Mouse (Mus musculus): ENCODE data around the gene Rasgrp1.

The Rasgrp1 gene

GRCm38 (mm10) chr2:117331634-117332033, 11.2 kb downstream of the Rasgrp1 start:
- DNase-seq, result peak in 1 of 2 experiments; percentile 31

- no peak for DNase-seq
Measured at GRCm38 (mm10) chr2:117328521-117329285, 14.1 kb downstream of the Rasgrp1 start.

- DNase-seq, result no peak
Measured at GRCm38 (mm10) chr2:117322399-117322798, 20.4 kb downstream of the Rasgrp1 start.

GRCm38 (mm10) chr2:117321231-117321630, 21.6 kb downstream of the Rasgrp1 start:
- DNase-seq, result no peak

GRCm38 (mm10) chr2:117318991-117319390, 23.8 kb downstream of the Rasgrp1 start:
- no peak for DNase-seq

GRCm38 (mm10) chr2:117313586-117314235, 29.1 kb downstream of the Rasgrp1 start:
- no peak for DNase-seq

GRCm38 (mm10) chr2:117312441-117312895, 30.3 kb downstream of the Rasgrp1 start:
- DNase-seq, result no peak

GRCm38 (mm10) chr2:117312030-117312429, 30.8 kb downstream of the Rasgrp1 start:
- DNase-seq, result no peak

- DNase-seq, result no peak
Measured at GRCm38 (mm10) chr2:117311349-117311748, 31.5 kb downstream of the Rasgrp1 start.

- DNase-seq, result no peak
Measured at GRCm38 (mm10) chr2:117309046-117309445, 33.8 kb downstream of the Rasgrp1 start.

- no peak for DNase-seq
Measured at GRCm38 (mm10) chr2:117307959-117308358, 34.8 kb downstream of the Rasgrp1 start.

- DNase-seq, result no peak
Measured at GRCm38 (mm10) chr2:117304941-117305340, 37.9 kb downstream of the Rasgrp1 start.

- no peak for DNase-seq
Measured at GRCm38 (mm10) chr2:117303391-117304350, 39.1 kb downstream of the Rasgrp1 start.

- no peak for DNase-seq
Measured at GRCm38 (mm10) chr2:117299596-117300448, 43.0 kb downstream of the Rasgrp1 start.

GRCm38 (mm10) chr2:117288291-117288690, 54.5 kb downstream of the Rasgrp1 start:
- no peak for DNase-seq

- DNase-seq, result peak; percentile 77
Measured at GRCm38 (mm10) chr2:117263786-117264408, 78.9 kb downstream of the Rasgrp1 start.

GRCm38 (mm10) chr2:117262184-117262583, 80.6 kb downstream of the Rasgrp1 start:
- DNase-seq, result no peak

- DNase-seq, result no peak
Measured at GRCm38 (mm10) chr2:117257617-117258016, 85.2 kb downstream of the Rasgrp1 start.

- no peak for DNase-seq
Measured at GRCm38 (mm10) chr2:117255415-117255814, 87.4 kb downstream of the Rasgrp1 start.

GRCm38 (mm10) chr2:117250001-117250510, 92.7 kb downstream of the Rasgrp1 start:
- DNase-seq, result no peak

Data from kidney, postnatal 4 days (tissue).